Mouse (Mus musculus): ENCODE results near the gene Hoxb2.

Gene Hoxb2

DNA sequence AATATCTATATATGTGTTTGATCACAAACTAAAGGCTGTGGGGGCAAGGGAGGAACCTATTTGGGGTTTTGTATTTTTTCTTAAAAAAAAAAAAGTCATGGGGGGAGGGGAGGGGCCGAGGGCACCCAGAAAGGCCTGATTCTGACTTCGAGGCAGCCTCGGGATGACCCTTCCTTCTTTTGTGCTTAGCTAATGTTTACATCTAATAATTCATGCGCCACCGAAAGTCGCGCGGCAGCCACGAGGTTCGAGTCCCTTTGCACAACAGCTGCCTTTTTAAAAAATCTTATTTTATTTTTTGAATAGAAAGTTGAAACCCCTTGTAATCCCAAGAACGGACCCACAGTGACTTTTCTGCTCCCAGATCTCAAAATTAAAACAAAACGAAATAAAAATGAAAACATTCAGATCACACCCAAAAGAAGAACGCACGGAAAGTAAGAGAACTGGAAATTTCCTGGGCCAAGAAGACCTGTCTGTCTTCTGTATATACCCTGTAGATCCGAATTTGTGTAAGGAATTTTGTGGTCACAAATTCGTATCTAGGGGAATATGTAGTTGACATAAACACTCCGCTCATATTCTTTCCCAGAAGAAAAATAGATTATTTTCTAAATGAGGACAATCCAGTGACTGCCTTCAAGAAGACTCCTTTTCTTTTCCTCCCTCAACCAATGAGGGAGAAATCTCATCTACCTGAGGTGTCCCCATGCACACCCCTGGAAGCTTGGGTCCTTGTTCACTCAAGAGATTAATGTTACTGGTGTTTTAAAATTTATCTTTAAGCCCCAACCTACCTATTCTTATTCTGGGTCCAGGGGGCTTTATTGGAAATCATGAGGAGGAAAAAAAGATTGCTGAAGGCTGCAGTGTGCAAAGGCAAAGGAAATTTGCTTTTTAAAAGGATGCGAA, 33.4 kb upstream of the Hoxb2 start:
- no peak for DNase-seq (ENCODE audit: low spot score)

DNA sequence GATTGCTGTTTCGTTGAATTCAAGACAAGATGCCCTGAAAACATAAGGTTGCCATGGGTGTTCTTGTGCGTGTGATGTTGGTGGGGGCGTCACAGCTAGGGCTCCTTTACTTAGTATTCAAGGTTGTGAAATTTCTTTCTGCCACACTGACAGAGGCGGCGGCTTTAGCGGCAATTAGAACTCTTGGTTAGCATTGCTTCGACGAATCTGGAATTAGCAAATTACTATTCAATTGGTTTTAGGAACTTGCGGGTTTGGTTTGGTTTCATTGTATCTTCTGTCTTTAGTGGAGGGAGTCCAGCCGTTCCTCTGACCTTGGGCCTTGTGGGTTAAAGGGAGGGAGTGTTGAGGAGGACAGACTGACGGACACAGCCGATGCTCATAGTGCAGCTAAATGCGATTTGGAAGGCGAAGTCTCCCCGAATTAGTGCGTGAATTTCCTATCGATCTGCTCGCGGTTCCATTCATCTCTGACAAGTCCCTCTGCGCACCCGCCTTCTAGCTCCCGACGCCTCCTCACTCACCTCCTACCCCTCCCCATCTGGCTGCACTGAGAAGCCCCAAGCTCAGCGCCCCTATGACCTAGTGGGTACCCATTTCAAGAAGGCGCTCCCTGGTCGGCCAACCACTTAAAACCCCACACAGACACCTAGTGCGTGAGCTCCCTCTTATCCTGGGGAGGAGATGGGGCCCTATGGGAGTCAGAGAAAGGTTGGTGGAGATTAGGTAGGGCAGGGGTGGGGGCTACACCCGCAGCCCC, 32.5 kb upstream of the Hoxb2 start, which contains the start of gene Hoxb4:
Gene Hoxb4 (plus strand): TSS at position 660 of the 760 bp plus-strand sequence.
- no peak for DNase-seq (ENCODE audit: low spot score)

DNA sequence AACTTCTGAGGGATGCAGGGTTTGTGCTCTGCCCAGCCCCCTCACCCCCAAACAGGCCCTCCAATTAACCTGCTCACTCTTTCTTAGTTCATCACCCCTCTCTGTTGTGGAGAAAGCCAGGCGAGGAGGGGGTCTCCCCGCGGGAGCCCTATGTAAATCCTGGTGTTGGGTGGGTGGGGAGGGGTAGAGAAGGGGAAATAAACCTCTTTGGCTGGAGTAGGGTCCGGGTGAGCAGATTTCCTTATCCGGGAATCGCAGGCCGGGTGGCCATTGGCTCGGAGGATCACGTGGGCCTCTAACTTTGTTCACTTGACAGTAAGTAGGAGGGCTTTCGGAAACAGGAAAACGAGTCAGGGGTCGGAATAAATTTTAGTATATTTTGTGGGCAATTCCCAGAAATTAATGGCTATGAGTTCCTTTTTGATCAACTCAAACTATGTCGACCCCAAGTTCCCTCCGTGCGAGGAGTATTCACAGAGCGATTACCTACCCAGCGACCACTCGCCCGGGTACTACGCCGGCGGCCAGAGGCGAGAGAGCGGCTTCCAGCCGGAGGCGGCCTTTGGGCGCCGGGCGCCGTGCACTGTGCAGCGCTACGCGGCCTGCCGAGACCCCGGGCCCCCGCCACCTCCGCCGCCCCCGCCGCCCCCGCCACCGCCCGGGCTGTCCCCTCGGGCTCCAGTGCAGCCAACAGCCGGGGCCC, 31.8 kb upstream of the Hoxb2 start:
- DNase-seq (ENCODE audit: low spot score), result peak; percentile 55

DNA sequence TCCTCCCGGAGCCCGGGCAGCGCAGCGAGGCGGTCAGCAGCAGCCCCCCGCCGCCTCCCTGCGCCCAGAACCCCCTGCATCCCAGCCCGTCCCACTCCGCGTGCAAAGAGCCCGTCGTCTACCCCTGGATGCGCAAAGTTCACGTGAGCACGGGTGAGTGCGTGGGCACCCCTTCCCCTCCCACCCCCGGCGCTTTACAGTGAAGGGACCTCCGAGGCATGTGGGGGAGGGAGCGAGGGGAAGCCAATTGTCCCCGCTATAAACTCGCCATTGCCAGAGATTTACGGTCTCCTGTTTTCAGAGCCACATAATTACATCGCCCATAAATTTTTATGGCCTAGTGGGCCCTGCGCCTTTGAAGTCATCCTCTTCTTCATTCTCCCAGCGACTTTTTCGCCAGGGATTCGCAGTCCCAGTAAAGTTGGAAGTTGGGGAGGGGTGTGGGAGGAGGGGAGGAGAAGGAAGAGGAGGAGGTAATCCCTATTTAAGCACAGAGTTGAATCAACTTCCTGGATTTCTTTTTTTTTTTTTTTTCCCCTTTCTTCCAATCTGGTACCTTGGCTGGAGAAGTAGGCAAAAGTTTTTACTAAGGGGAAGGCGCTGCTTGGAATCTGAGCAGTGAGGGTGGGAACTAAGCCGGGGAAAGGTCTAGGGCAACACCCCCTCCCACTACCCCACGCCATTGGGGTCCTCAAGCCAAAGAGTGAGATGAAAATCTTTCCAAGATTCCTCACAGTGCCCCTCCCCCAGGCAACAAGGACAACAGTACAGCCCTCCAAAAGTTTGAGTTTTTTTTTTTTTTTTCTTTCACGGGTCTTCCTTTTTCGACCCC, 31.0 kb upstream of the Hoxb2 start:
- DNase-seq (ENCODE audit: low spot score), result no peak

DNA sequence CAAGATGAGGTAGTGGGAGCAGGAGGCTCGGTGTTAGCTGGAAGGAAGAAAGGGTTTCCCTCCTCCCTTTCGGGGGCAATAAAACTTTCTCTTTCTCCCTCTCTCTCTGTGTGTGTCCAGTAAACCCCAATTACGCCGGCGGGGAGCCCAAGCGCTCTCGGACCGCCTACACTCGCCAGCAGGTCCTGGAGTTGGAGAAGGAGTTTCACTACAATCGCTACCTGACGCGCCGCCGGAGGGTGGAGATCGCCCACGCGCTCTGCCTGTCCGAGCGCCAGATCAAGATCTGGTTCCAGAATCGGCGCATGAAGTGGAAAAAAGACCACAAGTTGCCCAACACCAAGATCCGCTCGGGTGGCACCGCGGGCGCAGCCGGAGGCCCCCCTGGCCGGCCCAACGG, 30.4 kb upstream of the Hoxb2 start:
- no peak for DNase-seq (ENCODE audit: low spot score)

DNA sequence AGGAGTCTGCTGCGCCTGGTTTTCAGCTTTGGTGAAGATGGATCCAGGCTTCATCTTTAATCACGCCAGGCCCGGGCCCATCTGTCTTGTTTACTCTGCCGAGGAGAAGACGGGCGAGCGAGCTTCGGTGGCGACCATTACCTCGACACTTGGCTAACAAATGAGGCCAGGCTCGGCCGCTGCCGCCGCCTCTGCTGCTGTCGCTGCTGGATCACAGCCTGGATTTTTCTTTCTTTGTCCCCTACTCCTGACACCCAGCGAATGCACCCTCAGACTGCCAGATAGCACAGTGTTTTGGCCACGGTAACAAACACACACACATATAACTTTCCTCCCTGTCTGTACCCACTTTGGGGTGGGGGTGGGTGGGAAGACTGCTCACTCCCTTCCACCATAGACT, 29.6 kb upstream of the Hoxb2 start:
- no peak for DNase-seq (ENCODE audit: low spot score)

DNA sequence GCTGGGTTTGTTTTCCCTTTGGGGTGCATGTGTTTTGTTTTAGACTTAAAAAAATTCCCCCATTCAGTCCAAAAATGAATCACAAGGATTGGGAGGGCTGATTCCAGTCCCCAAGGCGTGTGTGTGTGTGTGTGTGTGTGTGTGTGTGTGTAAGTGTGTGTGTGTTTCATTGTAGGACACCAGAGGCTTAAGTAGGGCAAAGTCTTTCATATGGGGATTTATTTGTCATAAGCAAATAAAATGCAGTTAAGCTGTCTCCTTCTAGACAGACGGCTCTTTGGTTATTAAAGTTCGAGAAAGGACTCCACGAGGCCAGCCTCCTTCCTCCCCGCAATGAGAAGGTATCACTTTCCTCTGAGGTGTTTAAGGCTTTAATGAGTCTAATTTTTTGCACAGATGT, 28.5 kb upstream of the Hoxb2 start:
- DNase-seq (ENCODE audit: low spot score), result no peak

DNA sequence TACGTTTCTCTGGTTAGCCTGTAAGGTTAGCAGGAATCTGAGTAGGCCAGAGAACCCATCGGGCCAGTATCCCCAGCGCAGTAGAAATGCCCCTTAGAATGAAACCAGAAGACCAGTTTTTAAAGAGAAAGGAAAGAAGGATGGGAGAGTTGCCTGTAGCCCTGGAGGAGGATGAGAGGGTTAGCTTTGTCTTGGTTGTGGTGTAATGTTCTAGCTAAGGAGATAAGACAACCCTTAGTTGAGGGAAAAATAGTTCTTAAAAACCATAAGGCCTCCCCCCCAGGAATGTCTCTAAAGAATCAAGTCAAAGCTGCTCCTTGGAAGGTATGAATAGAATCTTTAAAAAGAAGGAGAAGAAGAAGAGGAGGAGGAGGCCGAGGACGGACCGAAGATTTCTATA, 27.6 kb upstream of the Hoxb2 start:
- DNase-seq (ENCODE audit: low spot score), result no peak

DNA sequence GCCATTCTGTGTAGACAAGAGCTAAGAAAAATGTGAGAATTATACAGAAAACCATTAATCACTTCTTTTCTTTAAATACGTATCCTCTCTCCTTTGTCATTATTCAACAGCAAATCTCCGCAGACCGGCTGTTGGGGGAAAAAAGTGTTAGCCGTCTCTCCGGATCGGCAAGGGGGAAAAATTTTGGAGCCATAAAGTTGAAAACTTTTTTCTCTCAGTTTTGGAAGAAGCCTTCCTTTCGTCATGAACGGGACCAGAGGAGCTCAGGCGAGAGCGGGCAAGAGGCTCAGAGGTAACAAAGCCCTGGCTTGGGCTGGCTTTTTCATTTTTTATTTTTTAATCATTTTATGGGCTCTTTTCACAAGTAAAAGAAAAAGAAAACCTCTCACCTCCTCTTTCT, 27.2 kb upstream of the Hoxb2 start, which contains the start of gene Hoxb3:
Gene Hoxb3 (plus strand): TSS at position 173 of the 400 bp plus-strand sequence.
- no peak for DNase-seq (ENCODE audit: low spot score)

DNA sequence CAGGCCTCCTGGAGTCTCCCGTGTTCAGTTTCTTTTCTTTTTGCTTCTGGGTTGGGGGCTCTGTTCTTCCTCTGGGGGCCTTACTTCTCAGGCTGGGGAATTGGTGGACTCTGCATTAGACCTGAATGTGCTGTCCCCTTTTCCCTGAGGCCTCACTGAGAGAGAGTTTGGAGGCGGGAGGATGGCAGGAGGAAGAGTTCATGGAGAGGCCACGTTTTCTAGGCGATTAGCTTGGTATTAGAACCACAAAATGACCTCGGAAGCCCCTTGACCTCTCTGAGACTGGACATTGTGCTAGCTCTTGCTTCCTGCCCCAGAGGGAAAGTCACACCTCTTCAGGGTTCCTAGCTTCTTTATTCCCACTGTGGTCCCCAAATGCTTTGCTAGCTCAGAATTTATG, 26.2 kb upstream of the Hoxb2 start:
- DNase-seq (ENCODE audit: low spot score), result no peak

DNA sequence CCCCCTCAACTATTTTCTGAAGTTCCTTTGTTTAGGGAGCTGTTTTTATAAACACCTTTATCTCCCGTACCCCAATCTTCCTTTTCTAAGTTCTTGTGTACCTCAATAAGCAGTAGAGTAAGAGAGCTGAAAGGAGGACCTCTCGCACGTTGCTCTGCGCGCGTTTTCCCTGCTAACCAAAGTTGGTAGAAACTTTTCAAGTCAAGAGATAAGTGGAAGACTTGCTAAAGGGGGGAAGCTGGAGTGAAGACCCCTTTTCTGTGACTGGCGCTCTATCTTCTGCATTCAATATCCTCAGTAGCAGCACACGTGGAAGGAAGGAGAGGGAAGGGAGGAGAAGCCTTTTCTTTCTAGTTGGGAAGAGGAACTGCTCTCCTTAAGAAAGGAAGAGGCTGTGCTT, 25.4 kb upstream of the Hoxb2 start:
- DNase-seq (ENCODE audit: low spot score), result no peak

DNA sequence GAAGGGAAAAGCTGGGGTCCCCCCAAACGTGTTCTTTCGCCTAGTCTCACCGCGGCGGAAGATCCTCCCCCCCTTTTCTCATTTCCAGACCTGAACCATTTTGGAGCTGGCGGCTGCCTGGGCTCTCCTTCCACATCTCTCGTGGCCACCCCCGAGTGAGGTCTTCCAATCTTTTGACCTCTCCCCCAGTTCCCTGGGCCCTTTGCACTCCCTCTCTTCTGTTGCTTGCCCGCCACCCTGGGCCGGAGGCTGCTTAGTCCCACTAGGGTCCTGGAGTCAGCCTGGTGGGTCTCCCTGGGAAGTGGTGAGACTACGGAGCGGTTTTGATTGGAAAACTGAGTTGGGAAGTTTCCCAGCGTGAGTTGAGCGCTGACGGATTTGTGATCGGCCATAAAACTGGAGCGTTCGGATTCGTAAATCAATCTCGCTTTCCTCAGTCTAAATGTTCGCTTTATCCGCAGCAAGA, 24.5 kb upstream of the Hoxb2 start:
- no peak for DNase-seq (ENCODE audit: low spot score)

DNA sequence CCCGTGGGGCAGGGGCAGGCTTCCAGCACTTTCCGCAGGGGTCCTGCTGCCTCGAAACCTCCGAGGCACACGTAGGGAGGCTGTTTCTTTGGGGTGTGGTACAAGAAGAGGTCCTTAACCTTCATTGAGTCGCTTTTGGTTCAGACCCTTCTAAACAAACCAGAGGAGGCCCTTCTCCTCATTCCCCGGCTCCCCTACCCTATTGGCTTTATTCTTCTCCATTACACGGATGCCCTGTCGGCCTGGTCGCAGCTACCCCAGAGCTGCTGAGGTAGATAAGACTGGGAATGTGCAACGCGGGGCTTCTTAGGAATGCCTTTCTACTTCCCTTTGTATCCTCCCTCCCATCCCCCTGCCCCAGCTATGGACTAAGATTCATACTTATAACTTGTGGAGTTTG, 23.6 kb upstream of the Hoxb2 start:
- no peak for DNase-seq (ENCODE audit: low spot score)

DNA sequence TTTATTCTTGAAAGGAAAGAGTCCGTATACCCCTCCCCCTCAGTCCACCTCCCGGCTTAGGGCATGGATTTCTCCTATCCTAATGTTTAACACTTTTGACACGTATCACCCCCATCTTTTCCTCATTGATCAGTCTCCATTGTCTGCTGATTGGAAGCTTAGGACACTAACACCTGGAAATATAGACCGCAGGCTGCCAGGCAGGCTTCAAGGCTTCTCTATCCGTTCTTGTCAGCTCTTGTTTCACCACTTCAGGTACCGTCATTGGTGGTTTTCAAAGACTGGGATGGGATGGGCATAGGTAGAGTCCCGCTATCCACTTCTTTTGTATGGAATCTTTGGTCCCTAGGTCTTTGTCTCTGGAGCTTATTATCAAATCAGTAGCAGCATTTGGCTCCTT, 23.2 kb upstream of the Hoxb2 start:
- no peak for DNase-seq (ENCODE audit: low spot score)

DNA sequence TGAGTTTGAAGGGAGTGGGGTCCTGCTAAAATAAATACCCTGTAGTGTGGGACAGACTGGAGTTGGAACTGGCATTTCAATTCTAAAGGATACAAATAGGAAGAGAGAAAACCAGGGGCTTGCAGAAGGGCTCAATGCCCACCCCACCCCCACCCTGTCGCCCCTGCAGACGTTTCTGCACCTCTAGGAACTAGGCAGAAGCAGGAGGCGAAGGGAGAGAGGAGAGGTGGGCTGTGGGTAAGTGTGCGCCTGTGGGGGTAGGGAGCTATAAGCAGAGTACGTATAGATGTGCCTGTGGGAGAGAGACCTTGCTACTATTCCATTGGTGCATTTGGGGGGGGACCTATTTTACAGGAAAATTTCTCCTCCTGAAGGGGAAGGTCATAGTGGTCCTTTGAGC, 22.6 kb upstream of the Hoxb2 start:
- DNase-seq (ENCODE audit: low spot score), result no peak

DNA sequence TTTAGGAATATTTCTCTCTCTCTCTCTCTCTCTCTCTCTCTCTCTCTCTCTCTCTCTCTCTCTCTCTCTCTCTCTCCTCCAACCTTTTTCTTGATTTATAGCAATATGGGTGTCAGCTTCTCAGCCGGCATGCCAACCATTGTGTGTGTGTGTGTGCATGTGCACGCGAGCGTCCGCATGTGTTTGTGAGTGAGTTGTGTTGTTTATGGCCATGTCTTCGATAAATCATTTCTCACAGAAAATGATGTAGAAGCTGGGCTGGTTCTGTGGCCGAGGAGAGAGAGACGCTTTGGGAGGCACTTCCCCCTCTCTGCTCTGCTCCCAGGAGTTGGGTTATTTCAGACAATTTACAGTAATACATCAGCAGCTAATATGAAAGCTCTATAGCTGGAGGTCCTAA, 21.7 kb upstream of the Hoxb2 start:
- DNase-seq (ENCODE audit: low spot score), result no peak

DNA sequence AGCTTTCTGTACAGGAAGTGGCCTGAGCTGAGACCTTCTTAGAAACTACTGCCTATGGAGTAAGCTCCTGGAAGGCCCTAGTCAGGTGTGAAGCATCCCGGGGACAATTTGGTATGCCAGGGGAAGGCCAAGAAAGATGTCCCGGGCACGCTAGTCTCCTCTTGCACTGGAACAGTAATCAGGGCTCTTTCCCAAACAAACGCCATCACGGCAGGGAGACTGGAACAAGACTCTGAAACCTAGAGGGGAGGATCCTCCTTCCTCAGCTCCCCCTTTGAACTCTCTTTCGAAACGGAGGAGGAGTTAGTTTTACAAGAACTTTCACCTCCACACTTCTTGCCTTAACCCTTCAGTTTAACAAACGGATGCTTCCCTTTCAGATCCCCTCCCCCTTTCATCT, 18.2 kb upstream of the Hoxb2 start:
- no peak for DNase-seq (ENCODE audit: low spot score)

DNA sequence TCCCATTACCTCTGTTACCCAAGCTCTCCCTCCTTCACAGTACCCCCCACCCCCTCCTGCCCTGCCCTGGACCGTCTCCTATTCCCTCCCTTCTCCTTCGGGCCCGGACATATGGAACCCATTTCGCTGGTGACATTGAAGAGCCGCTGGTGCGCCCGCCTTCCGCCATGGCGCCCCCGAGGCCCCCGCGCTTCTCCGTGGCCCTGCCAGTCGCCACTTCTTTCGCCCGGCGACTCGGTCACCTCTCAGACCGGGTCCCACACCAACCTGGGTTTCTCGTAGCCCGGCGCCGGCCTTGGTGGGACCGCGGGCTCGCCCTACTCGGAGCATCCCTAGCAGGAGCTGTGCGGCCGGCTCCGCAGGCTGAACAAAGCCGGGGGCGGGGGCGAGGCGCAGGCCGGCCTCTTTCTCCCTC, 17.7 kb upstream of the Hoxb2 start:
- DNase-seq (ENCODE audit: low spot score), result no peak

DNA sequence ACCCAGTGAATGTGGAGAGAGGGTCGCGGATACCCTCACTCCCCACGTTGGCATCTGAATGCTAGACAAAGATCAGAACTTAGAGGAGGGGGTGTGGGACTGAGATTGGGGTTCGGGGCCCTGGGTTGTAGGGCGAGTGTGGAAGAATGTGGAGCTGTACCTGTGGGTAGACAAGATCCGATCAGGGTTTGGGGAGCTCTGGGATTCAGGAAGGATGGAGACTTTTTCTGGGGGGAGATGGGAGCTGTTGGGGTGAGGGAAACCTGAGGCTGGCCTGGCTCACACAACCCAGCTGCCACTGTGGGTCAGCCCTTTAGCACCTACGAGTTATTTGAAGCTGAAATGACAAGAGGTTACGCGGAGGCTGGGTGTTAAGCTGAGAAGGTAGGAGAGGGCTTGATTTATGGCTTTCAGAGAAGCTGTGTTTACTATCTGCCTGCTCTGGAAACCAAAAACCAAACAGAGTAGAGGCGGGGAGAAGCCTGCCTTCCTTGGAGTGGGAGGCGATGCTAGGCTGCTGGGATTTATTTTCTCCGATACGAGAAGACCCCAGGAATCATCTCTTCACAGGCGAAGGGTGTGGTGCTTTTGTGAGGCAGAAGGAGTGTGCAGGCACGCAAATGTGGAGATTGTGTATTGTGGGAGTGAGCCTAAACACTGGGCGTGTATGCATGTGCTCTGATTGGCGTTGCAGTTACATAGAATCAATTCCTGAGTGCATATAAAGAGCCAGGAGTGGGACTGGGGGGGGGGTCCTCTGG, 16.9 kb upstream of the Hoxb2 start:
- DNase-seq (ENCODE audit: low spot score), result no peak

DNA sequence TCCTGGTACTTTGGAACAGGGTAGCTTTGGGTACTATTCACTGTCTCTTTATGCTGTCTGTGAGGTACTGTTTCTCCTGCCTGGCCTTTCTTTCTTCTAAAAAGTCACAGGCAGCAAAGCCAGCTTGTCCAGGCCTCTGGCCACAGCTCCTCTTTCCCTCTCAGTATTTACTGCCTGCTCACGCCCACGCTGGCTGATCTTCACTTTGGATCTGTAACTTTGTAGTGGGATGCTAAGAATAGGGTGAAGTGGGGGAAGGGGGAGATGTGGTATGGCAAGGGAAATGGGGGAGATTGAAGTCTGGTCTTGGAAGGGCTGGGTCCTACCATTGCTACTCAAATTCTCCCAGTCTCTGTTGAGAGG, 16.3 kb upstream of the Hoxb2 start:
- no peak for DNase-seq (ENCODE audit: low spot score)

DNA sequence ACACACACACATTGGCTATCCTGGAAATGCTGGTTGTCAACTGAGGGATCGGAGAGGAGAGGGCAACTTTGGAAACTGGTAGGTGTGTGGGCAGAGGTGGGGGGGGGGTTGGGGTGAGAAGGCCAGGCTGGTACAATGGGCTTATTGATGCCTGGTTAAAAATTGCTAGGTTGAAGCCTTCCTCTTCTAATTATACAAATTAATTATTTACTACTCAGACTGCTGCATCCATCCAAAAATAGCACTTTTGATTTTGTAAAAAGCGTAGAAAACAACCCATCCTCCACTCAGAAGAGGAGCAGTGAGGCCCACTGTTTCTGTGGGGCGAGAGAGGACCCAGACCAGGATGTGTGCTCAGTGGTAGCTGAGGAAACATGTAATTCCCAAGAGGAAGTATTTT, 15.3 kb upstream of the Hoxb2 start:
- DNase-seq (ENCODE audit: low spot score), result no peak
